Mouse (Mus musculus): ENCODE data around the gene Cfap73. TPM values are rescaled to one million over a fixed set of nuclear protein-coding genes. Genes with fewer than 3 reads are reported as not detected.

Gene Cfap73
- polyA plus RNA-seq, 1 experiment from 2014 or later, result 0.10 TPM

DNA sequence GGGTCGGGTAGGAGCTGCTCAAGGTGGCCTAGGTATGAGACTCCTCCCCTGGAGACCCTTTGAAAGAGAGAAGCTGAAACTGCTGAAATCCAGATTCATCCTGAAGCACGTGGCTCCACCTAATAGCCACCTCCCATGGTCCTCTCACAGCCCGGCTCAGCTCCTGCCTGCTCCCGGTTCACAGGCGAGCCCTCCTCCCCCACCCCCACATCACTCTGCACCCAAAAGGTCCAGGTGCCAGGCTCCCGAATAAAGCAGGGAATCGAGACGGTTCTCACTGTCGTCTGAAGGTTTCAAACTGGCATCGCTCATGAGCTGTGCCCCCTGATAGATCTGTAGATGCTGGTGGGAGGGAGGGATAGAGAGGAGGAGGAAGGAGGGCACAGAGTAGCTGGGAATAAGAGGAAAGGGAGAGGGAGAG, 28.8 kb downstream of the Cfap73 start:
- ATAC-seq (no peak), DNase-seq (ENCODE audit: low read depth, low spot score) (no peak)
- ChIA-PET POLR2A (interaction anchor here (0.5 to 1.6 kb wide), 5 partner anchors 26 to 109 kb away, joined by 3 to 7 read pairs (median 3); no protein-coding TSS in a partner anchor), CTCF (interaction anchor here (0.7 to 3.0 kb wide), 29 partner anchors 9 to 140 kb away, joined by 3 to 54 read pairs (median 8); partner anchors contain the start of genes Iqcd, Plbd2, Slc8b1 and Tpcn1)
- H3K27me3 ChIP-seq, result no peaks in the 10 kb centered on the region
- in situ Hi-C loops (cut with MboI; ENCODE audit: low pct_unique_long_range_greater_than_20kb), result loop anchor here (5.0 to 25.0 kb wide), 2 partner anchors 103 to 468 kb away; partner anchors contain the start of gene Plbd2
- no peak for TF ChIP-seq CTCF (IDR thresholded peaks at IDR 0.05)

DNA sequence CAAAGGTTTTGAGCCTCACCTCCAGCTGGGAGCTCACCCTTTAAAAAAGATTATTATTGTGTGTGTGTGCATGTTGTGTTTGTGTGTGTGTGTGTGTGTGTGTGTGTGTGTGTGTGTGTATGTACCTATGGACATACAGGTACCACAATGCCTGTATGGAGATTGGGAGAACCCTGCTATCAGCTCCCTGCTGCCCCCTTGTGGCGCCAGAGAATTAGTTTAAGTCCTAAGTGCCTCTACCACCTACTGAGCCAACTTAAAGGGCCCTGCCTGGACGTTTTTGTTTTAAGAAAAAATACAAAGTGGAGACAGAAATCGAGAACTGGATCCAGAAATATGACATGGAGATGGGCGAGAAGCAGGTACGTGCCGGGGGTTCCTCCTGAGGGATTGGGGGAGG, 29.2 kb downstream of the Cfap73 start:
- no peak for ATAC-seq

DNA sequence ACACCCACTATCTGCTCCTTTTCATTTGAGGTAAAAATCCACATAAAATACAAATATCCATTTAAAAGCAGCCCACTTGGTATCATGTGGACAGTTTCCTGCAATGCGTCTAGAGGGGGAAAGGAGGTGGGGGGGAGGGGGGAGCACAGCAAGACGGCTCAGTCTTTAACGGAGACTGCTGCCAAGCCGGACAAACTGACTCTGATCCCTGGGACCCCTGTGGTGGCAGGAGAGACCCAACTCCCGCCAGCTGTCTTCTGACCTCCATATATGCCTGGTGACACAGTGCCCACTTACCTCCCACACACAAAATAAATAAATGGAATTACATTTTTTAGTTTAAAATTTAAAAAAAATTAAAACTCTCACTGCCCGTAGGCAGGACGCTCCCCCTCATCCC, 30.5 kb downstream of the Cfap73 start:
- no peak for ATAC-seq
- no peaks in the 10 kb centered on the region for H3K27me3 ChIP-seq
- no peak for TF ChIP-seq CTCF (IDR thresholded peaks at IDR 0.05)
- DNase-seq (ENCODE audit: low read depth, low spot score), result no peak
- ChIA-PET CTCF (interaction anchor here (2.7 to 4.3 kb wide), 2 partner anchors 13 to 70 kb away, joined by 13 to 33 read pairs; partner anchors contain the start of gene Iqcd), POLR2A (interaction anchor here (1.3 kb wide), 1 partner anchor 15 kb away, joined by 5 read pairs; the partner anchor contains the start of genes Iqcd and Tpcn1)
- in situ Hi-C loops (cut with MboI; ENCODE audit: low pct_unique_long_range_greater_than_20kb), result loop anchor here (25.0 kb wide), 1 partner anchor 466 kb away; no protein-coding TSS in a partner anchor

More for the DNA sequence above, 29.2 kb downstream of the Cfap73 start:
- DNase-seq (ENCODE audit: low read depth, low spot score), result no peak
- ChIA-PET POLR2A (interaction anchor here (0.5 to 1.6 kb wide), 5 partner anchors 16 to 109 kb away, joined by 3 to 7 read pairs (median 4); partner anchors contain the start of genes Iqcd and Tpcn1), CTCF (interaction anchor here (0.8 to 3.0 kb wide), 24 partner anchors 9 to 139 kb away, joined by 3 to 54 read pairs (median 10); partner anchors contain the start of genes Iqcd, Plbd2, Slc8b1 and Tpcn1)
- in situ Hi-C loops (cut with MboI; ENCODE audit: low pct_unique_long_range_greater_than_20kb), result loop anchor here (5.0 to 25.0 kb wide), 2 partner anchors 103 to 468 kb away; partner anchors contain the start of gene Plbd2
- TF ChIP-seq CTCF (IDR thresholded peaks at IDR 0.05), result no peak
- no peaks in the 10 kb centered on the region for H3K27me3 ChIP-seq

- ATAC-seq, result no peak
- DNase-seq (ENCODE audit: low read depth, low spot score), result no peak
- TF ChIP-seq CTCF (IDR thresholded peaks at IDR 0.05), result no peak
- POLR2A ChIA-PET, result interaction anchor here (0.7 to 1.2 kb wide), 3 partner anchors 11 to 14 kb away, joined by 3 to 7 read pairs (median 3); partner anchors contain the start of gene Iqcd
- H3K27me3 ChIP-seq, result no peaks in the 10 kb centered on the region
- CTCF ChIA-PET, result interaction anchor here (3.0 to 4.3 kb wide), 3 partner anchors 11 to 91 kb away, joined by 11 to 33 read pairs (median 16); partner anchors contain the start of genes Iqcd and Slc8b1
- in situ Hi-C loops (cut with MboI; ENCODE audit: low pct_unique_long_range_greater_than_20kb), result loop anchor here (25.0 kb wide), 1 partner anchor 465 kb away; no protein-coding TSS in a partner anchor
These were observed 31.8 kb downstream of the Cfap73 start for GRCm38 (mm10) chr5:120602210-120602609.

- CTCF ChIA-PET, result interaction anchor here (0.7 to 4.3 kb wide), 11 partner anchors 10 to 115 kb away, joined by 3 to 33 read pairs (median 4); partner anchors contain the start of genes Iqcd, Plbd2 and Slc8b1
These were observed 32.9 kb downstream of the Cfap73 start for GRCm38 (mm10) chr5:120600946-120601668.

DNA sequence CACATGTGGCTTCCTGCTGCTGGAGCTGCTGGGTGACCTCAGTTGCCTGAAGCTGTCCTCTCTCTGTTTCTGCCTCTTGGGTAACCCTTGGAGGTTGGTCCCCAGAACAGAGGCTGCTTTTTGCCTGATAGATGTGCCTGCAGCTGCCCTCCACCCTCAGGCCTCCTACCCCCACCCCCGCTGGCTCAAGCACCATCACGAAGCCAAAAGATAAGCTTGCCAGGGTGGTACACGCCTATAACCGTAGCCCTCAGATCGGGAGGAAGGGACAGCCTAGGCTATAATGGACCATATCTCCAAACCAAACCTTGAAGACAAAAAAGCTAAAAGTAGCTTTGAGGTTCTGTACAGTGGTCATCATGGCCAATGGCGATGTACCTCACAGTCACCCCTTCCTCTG, 34.4 kb downstream of the Cfap73 start:
- ATAC-seq (no peak), DNase-seq (ENCODE audit: low read depth, low spot score) (no peak)
- TF ChIP-seq CTCF (IDR thresholded peaks at IDR 0.05), result no peak
- no peaks in the 10 kb centered on the region for H3K27me3 ChIP-seq
- CTCF ChIA-PET, result interaction anchor here (1.2 to 4.3 kb wide), 7 partner anchors 9 to 114 kb away, joined by 4 to 33 read pairs (median 7); partner anchors contain the start of genes Iqcd, Plbd2 and Slc8b1
- POLR2A ChIA-PET, result interaction anchor here (0.6 to 1.8 kb wide), 2 partner anchors 12 to 101 kb away, joined by 3 to 7 read pairs; no protein-coding TSS in a partner anchor
- in situ Hi-C loops (cut with MboI; ENCODE audit: low pct_unique_long_range_greater_than_20kb), result loop anchor here (25.0 kb wide), 1 partner anchor 462 kb away; no protein-coding TSS in a partner anchor

More at GRCm38 (mm10) chr5:120600946-120601668, 32.9 kb downstream of the Cfap73 start:
- POLR2A ChIA-PET, result interaction anchor here (0.6 to 1.8 kb wide), 3 partner anchors 13 to 168 kb away, joined by 3 to 7 read pairs (median 6); no protein-coding TSS in a partner anchor
- H3K27me3 ChIP-seq, result no peaks in the 10 kb centered on the region
- TF ChIP-seq CTCF (IDR thresholded peaks at IDR 0.05), result no peak
- ATAC-seq (no peak), DNase-seq (ENCODE audit: low read depth, low spot score) (no peak)
- in situ Hi-C loops (cut with MboI; ENCODE audit: low pct_unique_long_range_greater_than_20kb), result loop anchor here (25.0 kb wide), 1 partner anchor 464 kb away; no protein-coding TSS in a partner anchor

- no peak for TF ChIP-seq CTCF (IDR thresholded peaks at IDR 0.05)
- in situ Hi-C loops (cut with MboI; ENCODE audit: low pct_unique_long_range_greater_than_20kb), result no loop called here
- H3K27me3 ChIP-seq, result no peaks in the 10 kb centered on the region
- DNase-seq (ENCODE audit: low read depth, low spot score), result no peak
- ChIA-PET POLR2A (no interaction called here), CTCF (interaction anchor here (9.2 kb wide), 1 partner anchor 11 kb away, joined by 54 read pairs; no protein-coding TSS in a partner anchor)
- no peak for ATAC-seq
These were observed 39.5 kb downstream of the Cfap73 start for GRCm38 (mm10) chr5:120594485-120594884.

DNA sequence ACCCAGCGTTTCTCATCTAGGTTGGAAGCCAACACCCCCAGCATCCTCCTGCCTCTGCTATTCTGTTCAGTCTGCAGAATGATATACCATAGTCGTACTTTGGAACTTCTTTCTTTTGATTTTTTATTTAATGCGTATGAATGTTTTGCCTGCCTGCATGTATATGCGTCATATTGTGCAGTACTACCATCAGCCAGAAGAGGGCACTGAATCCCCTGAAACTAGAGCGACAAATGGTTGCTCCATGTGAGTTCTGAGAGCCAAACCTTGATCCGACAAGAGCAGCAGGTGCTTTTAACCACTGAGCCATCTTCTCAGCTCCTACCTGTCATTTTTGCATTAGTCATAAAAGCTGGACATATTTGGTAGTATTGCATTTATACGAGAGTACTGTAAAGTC, 41.9 kb downstream of the Cfap73 start:
- POLR2A ChIA-PET, result no interaction called here
- DNase-seq (ENCODE audit: low read depth, low spot score) (no peak), ATAC-seq (no peak)
- no peak for TF ChIP-seq CTCF (IDR thresholded peaks at IDR 0.05)
- H3K27me3 ChIP-seq, result no peaks in the 10 kb centered on the region
- in situ Hi-C loops (cut with MboI; ENCODE audit: low pct_unique_long_range_greater_than_20kb), result no loop called here
- CTCF ChIA-PET, result interaction anchor here (1.1 to 9.2 kb wide), 6 partner anchors 9 to 77 kb away, joined by 3 to 54 read pairs (median 6); no protein-coding TSS in a partner anchor

DNA sequence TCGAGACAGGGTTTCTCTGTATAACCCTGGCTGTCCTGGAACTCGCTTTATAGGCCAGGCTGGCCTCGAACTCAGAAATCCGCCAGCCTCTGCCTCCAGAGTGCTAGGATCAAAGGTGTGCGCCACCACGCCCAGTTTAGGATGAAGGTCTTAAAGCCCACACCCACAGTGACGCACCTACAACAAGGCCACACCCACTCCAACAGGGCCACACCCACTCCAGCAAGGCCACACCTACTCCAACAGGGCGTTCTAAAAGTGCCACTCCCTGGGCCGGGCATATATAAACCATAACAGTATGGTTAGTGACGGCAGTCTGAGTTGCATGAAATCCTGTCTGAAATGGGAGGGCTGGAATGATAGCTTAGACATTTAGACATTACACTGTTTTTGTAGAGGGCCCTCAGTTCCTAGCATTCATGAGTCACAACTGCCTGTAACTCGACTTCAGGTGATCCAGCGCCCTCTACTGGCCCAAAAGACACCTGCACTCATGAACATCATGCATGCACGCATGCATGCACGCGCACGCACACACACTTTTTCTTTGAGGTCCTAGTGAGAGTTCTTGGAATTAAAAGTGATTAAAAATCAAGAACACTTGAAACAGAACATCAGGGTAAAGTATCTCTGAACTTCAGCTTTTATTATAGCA, 43.6 kb downstream of the Cfap73 start:
- in situ Hi-C loops (cut with MboI; ENCODE audit: low pct_unique_long_range_greater_than_20kb), result no loop called here
- TF ChIP-seq CTCF (IDR thresholded peaks at IDR 0.05), result no peak
- ATAC-seq, result no peak
- DNase-seq (ENCODE audit: low read depth, low spot score), result no peak
- CTCF ChIA-PET, result interaction anchor here (0.9 to 9.2 kb wide), 13 partner anchors 11 to 112 kb away, joined by 3 to 54 read pairs (median 4); partner anchors contain the start of gene Slc8b1
- no peaks in the 10 kb centered on the region for H3K27me3 ChIP-seq
- POLR2A ChIA-PET, result interaction anchor here (0.6 to 1.5 kb wide), 4 partner anchors 12 to 46 kb away, joined by 3 read pairs; no protein-coding TSS in a partner anchor

Data from Patski (cell line).